Mouse (Mus musculus) erythroblast, embryonic 14.5 days (primary cell): ENCODE data around the gene Nfx1.

Experiments used
- GATA1 ChIP-seq: IDR thresholded peaks from 2 replicates; pipeline ENCODE4 v1.6.1; 2012; ENCODE audit warnings: low read length, inconsistent platforms, mixed read lengths
- TAL1 ChIP-seq: IDR thresholded peaks from 3 replicates; pipeline ENCODE4 v1.6.1; 2012; ENCODE audit warnings: low read length, inconsistent platforms, mixed read lengths

GRCm38 (mm10) chr4:41056253-41056652 lies 85.5 kb downstream of the Nfx1 start:
- TF ChIP-seq TAL1 (no peak), GATA1 (no peak)
